Mouse (Mus musculus): ENCODE measurements around the gene Oas1f. TPM values are rescaled to one million over a fixed set of nuclear protein-coding genes. Genes with fewer than 3 reads are reported as not detected.
"Not testable (repeated sequence)": the region's sequence is repeated elsewhere in the genome, so short reads cannot be mapped to it uniquely, and the experiment has no call there.

Gene Oas1f
- not detected in 2 replicates for polyA plus RNA-seq (2014; fragmentation: Nextera tagmentation; extraction: Ambion mirVana)

GRCm38 (mm10) chr5:120847067-120847466 lies at the start of gene Oas1f:
TSS of gene Oas1f (plus strand) at chr5:120847367.
- ATAC-seq (ENCODE audit: insufficient read depth, low FRiP score, low TSS enrichment) (no peak), DNase-seq (ENCODE audit: low spot score) (no peak)
- Histone ChIP-seq H3K27ac (ENCODE audit: low read depth, low read length) (no peak within 1 kb of the TSS), H3K4me3 (ENCODE audit: low read depth, low read length) (no peak within 1 kb of the TSS), H3K9ac (ENCODE audit: low read length) (no peak within 1 kb of the TSS), H3K36me3 (ENCODE audit: control insufficient read depth, insufficient read depth, low read length) (no peaks in the 10 kb centered on the region), H3K4me2 (ENCODE audit: low read depth) (no peak within 1 kb of the TSS), H3K9me3 (ENCODE audit: control insufficient read depth, low read length) (no peaks in the 10 kb centered on the region), H3K4me1 (ENCODE audit: control insufficient read depth, insufficient read depth, low read length) (no peaks in the 10 kb centered on the region), H3K27me3 (ENCODE audit: control insufficient read depth, insufficient read depth, low read length) (no peaks in the 10 kb centered on the region)
- WGBS: 84% methylated on average over 4 of the region's 4 CpGs

- not testable (repeated sequence) for H3K27me3 ChIP-seq (ENCODE audit: control insufficient read depth, insufficient read depth, low read length); ATAC-seq (ENCODE audit: insufficient read depth, low FRiP score, low TSS enrichment); H3K36me3 ChIP-seq (ENCODE audit: control insufficient read depth, insufficient read depth, low read length); H3K4me3 ChIP-seq (ENCODE audit: low read depth, low read length); H3K27ac ChIP-seq (ENCODE audit: low read depth, low read length); DNase-seq (ENCODE audit: low spot score); H3K9me3 ChIP-seq (ENCODE audit: control insufficient read depth, low read length); H3K4me1 ChIP-seq (ENCODE audit: control insufficient read depth, insufficient read depth, low read length); H3K9ac ChIP-seq (ENCODE audit: low read length); H3K4me2 ChIP-seq (ENCODE audit: low read depth)
- WGBS: 83% methylated on average over 5 of the region's 5 CpGs
Observed at GRCm38 (mm10) chr5:120798147-120798546, 49.0 kb upstream of the Oas1f start.

GRCm38 (mm10) chr5:120798943-120799342 lies 48.2 kb upstream of the Oas1f start:
- 76% methylated on average over 2 of the region's 2 CpGs for WGBS
- not testable (repeated sequence) for H3K9ac ChIP-seq (ENCODE audit: low read length); H3K27ac ChIP-seq (ENCODE audit: low read depth, low read length); H3K36me3 ChIP-seq (ENCODE audit: control insufficient read depth, insufficient read depth, low read length); H3K27me3 ChIP-seq (ENCODE audit: control insufficient read depth, insufficient read depth, low read length); H3K4me1 ChIP-seq (ENCODE audit: control insufficient read depth, insufficient read depth, low read length); ATAC-seq (ENCODE audit: insufficient read depth, low FRiP score, low TSS enrichment); H3K4me3 ChIP-seq (ENCODE audit: low read depth, low read length); H3K9me3 ChIP-seq (ENCODE audit: control insufficient read depth, low read length); DNase-seq (ENCODE audit: low spot score); H3K4me2 ChIP-seq (ENCODE audit: low read depth)

- Histone ChIP-seq H3K4me3 (ENCODE audit: low read depth, low read length) (no peak overlapping the region), H3K9ac (ENCODE audit: low read length) (no peak overlapping the region), H3K27ac (ENCODE audit: low read depth, low read length) (no peak overlapping the region), H3K4me1 (ENCODE audit: control insufficient read depth, insufficient read depth, low read length) (no peaks in the 10 kb centered on the region), H3K9me3 (ENCODE audit: control insufficient read depth, low read length) (no peaks in the 10 kb centered on the region), H3K4me2 (ENCODE audit: low read depth) (no peak overlapping the region), H3K36me3 (ENCODE audit: control insufficient read depth, insufficient read depth, low read length) (no peaks in the 10 kb centered on the region), H3K27me3 (ENCODE audit: control insufficient read depth, insufficient read depth, low read length) (no peaks in the 10 kb centered on the region)
- ATAC-seq (ENCODE audit: insufficient read depth, low FRiP score, low TSS enrichment) (no peak), DNase-seq (ENCODE audit: low spot score) (no peak)
- 62% methylated on average over 2 of the region's 2 CpGs for WGBS
Observed at GRCm38 (mm10) chr5:120803596-120803995, 43.6 kb upstream of the Oas1f start.

- Histone ChIP-seq H3K9ac (ENCODE audit: low read length) (no peak overlapping the region), H3K27me3 (ENCODE audit: control insufficient read depth, insufficient read depth, low read length) (no peaks in the 10 kb centered on the region), H3K4me1 (ENCODE audit: control insufficient read depth, insufficient read depth, low read length) (no peaks in the 10 kb centered on the region), H3K9me3 (ENCODE audit: control insufficient read depth, low read length) (no peaks in the 10 kb centered on the region), H3K27ac (ENCODE audit: low read depth, low read length) (no peak overlapping the region), H3K4me2 (ENCODE audit: low read depth) (no peak overlapping the region), H3K36me3 (ENCODE audit: control insufficient read depth, insufficient read depth, low read length) (no peaks in the 10 kb centered on the region), H3K4me3 (ENCODE audit: low read depth, low read length) (no peak overlapping the region)
- DNase-seq (ENCODE audit: low spot score) (peak; percentile 64), ATAC-seq (ENCODE audit: insufficient read depth, low FRiP score, low TSS enrichment) (no peak)
- 94% methylated on average over 1 of the region's 1 CpGs for WGBS
Observed at GRCm38 (mm10) chr5:120806458-120806857, 40.7 kb upstream of the Oas1f start.

- no peaks in the 10 kb centered on the region for H3K36me3 ChIP-seq (ENCODE audit: control insufficient read depth, insufficient read depth, low read length)
- 34% methylated on average over 6 of the region's 6 CpGs for WGBS
- no peaks in the 10 kb centered on the region for H3K27me3 ChIP-seq (ENCODE audit: control insufficient read depth, insufficient read depth, low read length)
- no peaks in the 10 kb centered on the region for H3K9me3 ChIP-seq (ENCODE audit: control insufficient read depth, low read length)
- H3K4me2 ChIP-seq (ENCODE audit: low read depth): no peak overlapping the region
- H3K9ac ChIP-seq (ENCODE audit: low read length): no peak overlapping the region
- H3K27ac ChIP-seq (ENCODE audit: low read depth, low read length): no peak overlapping the region
- DNase-seq (ENCODE audit: low spot score) (no peak), ATAC-seq (ENCODE audit: insufficient read depth, low FRiP score, low TSS enrichment) (no peak)
- no peak overlapping the region for H3K4me3 ChIP-seq (ENCODE audit: low read depth, low read length)
- H3K4me1 ChIP-seq (ENCODE audit: control insufficient read depth, insufficient read depth, low read length): peaks cover 3% of the 10 kb centered on the region; the same call in 1 of the 2 replicates
Observed at GRCm38 (mm10) chr5:120809171-120809570, 38.0 kb upstream of the Oas1f start.

- peak within 1 kb of the TSS; percentile 27 for H3K9ac ChIP-seq (ENCODE audit: low read length)
- H3K4me3 ChIP-seq (ENCODE audit: low read depth, low read length): peak within 1 kb of the TSS; percentile 15; the same call in 1 of the 2 replicates
- no peaks in the 10 kb centered on the region for H3K27me3 ChIP-seq (ENCODE audit: control insufficient read depth, insufficient read depth, low read length)
- no peaks in the 10 kb centered on the region for H3K9me3 ChIP-seq (ENCODE audit: control insufficient read depth, low read length)
- H3K4me2 ChIP-seq (ENCODE audit: low read depth): peak within 1 kb of the TSS; percentile 41
- H3K27ac ChIP-seq (ENCODE audit: low read depth, low read length): no peak within 1 kb of the TSS
- ATAC-seq (ENCODE audit: insufficient read depth, low FRiP score, low TSS enrichment) (no peak; the same call in 1 of the 2 replicates), DNase-seq (ENCODE audit: low spot score) (peak; percentile 81)
- no peaks in the 10 kb centered on the region for H3K36me3 ChIP-seq (ENCODE audit: control insufficient read depth, insufficient read depth, low read length)
- WGBS: 7% methylated on average over 18 of the region's 18 CpGs
- peaks cover 3% of the 10 kb centered on the region; the same call in 1 of the 2 replicates for H3K4me1 ChIP-seq (ENCODE audit: control insufficient read depth, insufficient read depth, low read length)
Observed at GRCm38 (mm10) chr5:120811951-120812819, 35.0 kb upstream of the Oas1f start, which contains the start of gene Oas1c. TSS of gene Oas1c (minus strand) at chr5:120812514.

- no peak overlapping the region; the same call in 1 of the 2 replicates for H3K9ac ChIP-seq (ENCODE audit: low read length)
- no peak overlapping the region; the same call in 1 of the 2 replicates for H3K4me3 ChIP-seq (ENCODE audit: low read depth, low read length)
- no peak for ATAC-seq (ENCODE audit: insufficient read depth, low FRiP score, low TSS enrichment)
Observed at GRCm38 (mm10) chr5:120813023-120813422, 34.1 kb upstream of the Oas1f start.

More at GRCm38 (mm10) chr5:120813023-120813422, 34.1 kb upstream of the Oas1f start:
- Histone ChIP-seq H3K9me3 (ENCODE audit: control insufficient read depth, low read length) (no peaks in the 10 kb centered on the region), H3K27ac (ENCODE audit: low read depth, low read length) (no peak overlapping the region), H3K4me1 (ENCODE audit: control insufficient read depth, insufficient read depth, low read length) (peaks cover 3% of the 10 kb centered on the region; the same call in 1 of the 2 replicates), H3K27me3 (ENCODE audit: control insufficient read depth, insufficient read depth, low read length) (no peaks in the 10 kb centered on the region), H3K4me2 (ENCODE audit: low read depth) (peak overlapping the region; percentile 41; the same call in 1 of the 2 replicates), H3K36me3 (ENCODE audit: control insufficient read depth, insufficient read depth, low read length) (no peaks in the 10 kb centered on the region)
- DNase-seq (ENCODE audit: low spot score): no peak
- WGBS: 87% methylated on average over 6 of the region's 6 CpGs
